Mouse (Mus musculus): Measurements from ENCODE around the gene Ror1.
A peak's percentile ranks its signal among the peaks of the same experiment; 100 is the strongest.

Ror1 gene

GRCm38 (mm10) chr4:100118676-100119075 lies 23.1 kb downstream of the Ror1 start:
- no peak for DNase-seq

- DNase-seq, result no peak
These were observed 23.8 kb downstream of the Ror1 start for GRCm38 (mm10) chr4:100119431-100119830.

GRCm38 (mm10) chr4:100120547-100120946 lies 25.0 kb downstream of the Ror1 start:
- no peak for DNase-seq

GRCm38 (mm10) chr4:100122436-100122835 lies 26.8 kb downstream of the Ror1 start:
- DNase-seq, result no peak

GRCm38 (mm10) chr4:100123519-100123918 lies 27.9 kb downstream of the Ror1 start:
- no peak for DNase-seq

- DNase-seq, result no peak
These were observed 28.5 kb downstream of the Ror1 start for GRCm38 (mm10) chr4:100124056-100124455.

- DNase-seq, result no peak
These were observed 29.3 kb downstream of the Ror1 start for GRCm38 (mm10) chr4:100124935-100125334.

- no peak for DNase-seq
These were observed 31.1 kb downstream of the Ror1 start for GRCm38 (mm10) chr4:100126531-100127310.

GRCm38 (mm10) chr4:100128026-100128922 lies 32.7 kb downstream of the Ror1 start:
- DNase-seq, result no peak

- DNase-seq, result peak in 1 of 2 experiments; percentile 60
These were observed 33.6 kb downstream of the Ror1 start for GRCm38 (mm10) chr4:100129201-100129600.

- DNase-seq, result peak; percentile 24 to 57
These were observed 35.3 kb downstream of the Ror1 start for GRCm38 (mm10) chr4:100130771-100131475.

GRCm38 (mm10) chr4:100131488-100131887 lies 35.9 kb downstream of the Ror1 start:
- no peak for DNase-seq

GRCm38 (mm10) chr4:100132261-100132660 lies 36.7 kb downstream of the Ror1 start:
- no peak for DNase-seq

GRCm38 (mm10) chr4:100136046-100136445 lies 40.5 kb downstream of the Ror1 start:
- no peak for DNase-seq

- no peak for DNase-seq
These were observed 41.7 kb downstream of the Ror1 start for GRCm38 (mm10) chr4:100137102-100137835.

- peak in 1 of 2 experiments; percentile 31 for DNase-seq
These were observed 46.0 kb downstream of the Ror1 start for GRCm38 (mm10) chr4:100141626-100142025.

- no peak for DNase-seq
These were observed 49.2 kb downstream of the Ror1 start for GRCm38 (mm10) chr4:100144744-100145143.

GRCm38 (mm10) chr4:100150797-100151196 lies 55.2 kb downstream of the Ror1 start:
- DNase-seq, result no peak

- no peak for DNase-seq
These were observed 59.1 kb downstream of the Ror1 start for GRCm38 (mm10) chr4:100154560-100155130.

GRCm38 (mm10) chr4:100155731-100156130 lies 60.1 kb downstream of the Ror1 start:
- DNase-seq, result no peak

- no peak for DNase-seq
These were observed 62.8 kb downstream of the Ror1 start for GRCm38 (mm10) chr4:100158401-100158800.

- no peak for DNase-seq
These were observed 64.6 kb downstream of the Ror1 start for GRCm38 (mm10) chr4:100160156-100160555.
